Mouse (Mus musculus) kidney, adult 2 months (tissue): ENCODE data around the gene Gsap.

ENCODE experiments used
- CTCF ChIP-seq: fragments of 200-500 bp; conservative IDR thresholded peaks from 2 replicates; pipeline ENCODE4 v1.5.1; 2011; ENCODE audit warnings: low read depth, mild to moderate bottlenecking, control low read depth, low read length, moderate library complexity, mixed read lengths; ENCODE audit not compliant: insufficient read depth, insufficient read length
- POLR2A ChIP-seq: fragments of 200-500 bp; IDR thresholded peaks from one replicate; pipeline ENCODE4 v1.6.1; 2011; ENCODE audit warnings: low read depth, low read length, control low read depth

DNA sequence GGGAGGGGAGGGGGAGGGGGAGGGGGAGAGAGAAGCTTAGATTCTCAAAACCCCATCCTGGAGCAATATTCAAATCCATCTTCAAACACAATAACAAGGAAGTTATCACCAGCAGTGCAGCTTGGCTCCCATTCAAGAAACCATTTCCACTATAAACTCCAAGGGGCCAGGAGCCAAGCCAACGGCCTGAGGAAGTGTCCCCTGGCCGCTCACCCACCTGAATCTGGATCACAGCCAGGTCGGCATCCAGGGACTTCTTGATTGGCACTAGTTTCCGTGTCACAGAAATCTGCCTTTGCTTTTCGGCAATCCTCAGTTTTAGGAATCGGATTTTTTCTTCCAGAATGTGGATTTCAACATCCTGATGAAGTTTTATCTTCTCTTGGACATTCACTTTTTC, 115.0 kb downstream of the Gsap start:
- TF ChIP-seq CTCF (no peak), POLR2A (no peak)
